Comparison of ENCODE assay signal across 12 mouse cellular contexts in the genomic region with DNA sequence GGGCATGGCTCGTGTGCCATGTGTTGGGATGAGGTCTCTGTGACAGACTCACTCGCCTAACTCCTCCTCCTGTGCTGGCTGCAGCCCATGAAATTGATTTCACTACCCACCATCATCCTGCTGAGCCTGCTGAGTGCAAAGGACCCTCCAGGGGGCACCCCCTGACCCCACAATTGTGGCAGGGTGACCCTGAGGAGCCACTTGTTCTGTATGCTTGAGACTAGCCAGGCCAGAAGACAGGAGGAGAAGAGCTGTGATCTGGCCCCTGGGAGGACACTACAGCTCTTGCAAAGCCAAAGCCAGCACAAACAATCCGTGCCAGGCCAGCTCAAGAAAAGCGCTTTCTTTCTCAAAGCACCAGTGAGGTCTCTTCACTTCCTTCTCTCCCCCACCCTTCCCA.
A peak's percentile ranks its signal among the peaks of the same experiment; 100 is the strongest.
DNase-seq lines count a peak whose midpoint lies in the region; ATAC-seq and TF ChIP-seq lines count a peak whose summit lies in the region.
"Had no signal": no experiment of that assay in that cellular context is flagged by ENCODE, and none has a peak within 500 bp of the region (broad histone marks: within the 10 kb centered on the region; RNA-seq: fewer than 3 reads in every experiment).

No protein-coding gene starts in this region.

- no peaks in the 10 kb centered on the region for H3K36me3 ChIP-seq in midbrain, postnatal 0 days (ENCODE audit: insufficient read depth, low read length)
- H3K36me3 ChIP-seq in midbrain, embryonic 11.5 days (ENCODE audit: control insufficient read depth, insufficient read depth, low read length) = no peaks in the 10 kb centered on the region
- no peaks in the 10 kb centered on the region for H3K36me3 ChIP-seq in embryonic facial prominence, embryonic 11.5 days (replicated peaks; ENCODE audit: control insufficient read depth, insufficient read depth, low read depth, low read length)
- no peaks in the 10 kb centered on the region for H3K36me3 ChIP-seq in heart, embryonic 10.5 days
- H3K36me3 ChIP-seq: lung, embryonic 15.5 days; neural tube, embryonic 15.5 days had no signal

- DNase-seq in gastrocnemius, adult 2 months = no peak
- no peak for DNase-seq in gastrocnemius, adult 8-10 months (ENCODE audit: low spot score in 2 of 2)
- DNase-seq in midbrain, postnatal 0 days (ENCODE audit: low spot score) = peak; percentile 11
- no peak for DNase-seq in midbrain, embryonic 11.5 days (ENCODE audit: low spot score, missing footprints)
- peak; percentile 2 for DNase-seq in embryonic facial prominence, embryonic 11.5 days (ENCODE audit: low spot score)
- DNase-seq in thymus, postnatal 25 days = peak; percentile 36
- no peak for DNase-seq in heart, embryonic 10.5 days (ENCODE audit: low spot score)
- no peak for DNase-seq in spleen, postnatal 14 days (ENCODE audit: low spot score in 2 of 2)
- DNase-seq: kidney, adult 2 months had no signal

- no peaks in the 10 kb centered on the region for H3K9me3 ChIP-seq in midbrain, postnatal 0 days (ENCODE audit: low read length)
- no peaks in the 10 kb centered on the region for H3K9me3 ChIP-seq in midbrain, embryonic 11.5 days (ENCODE audit: control insufficient read depth, low read length)
- H3K9me3 ChIP-seq in embryonic facial prominence, embryonic 11.5 days (replicated peaks; ENCODE audit: control insufficient read depth, low read length) = no peaks in the 10 kb centered on the region
- no peaks in the 10 kb centered on the region for H3K9me3 ChIP-seq in heart, embryonic 10.5 days
- H3K9me3 ChIP-seq: lung, embryonic 15.5 days; neural tube, embryonic 15.5 days had no signal

- intact Hi-C loops in gastrocnemius, adult 2 months (cut with DNase I) = no loop called here

- H3K27me3 ChIP-seq in midbrain, postnatal 0 days (ENCODE audit: insufficient read depth, low read length) = no peaks in the 10 kb centered on the region
- H3K27me3 ChIP-seq in midbrain, embryonic 11.5 days (ENCODE audit: control insufficient read depth, insufficient read depth, low read length) = no peaks in the 10 kb centered on the region
- no peaks in the 10 kb centered on the region for H3K27me3 ChIP-seq in embryonic facial prominence, embryonic 11.5 days (ENCODE audit: control insufficient read depth, insufficient read depth, low read length)
- H3K27me3 ChIP-seq in heart, embryonic 10.5 days (ENCODE audit: insufficient read depth, poor library complexity, severe bottlenecking) = 0 out of 2 replicates have a peak, but pooled peaks cover 2% of the 10 kb centered on the region
- H3K27me3 ChIP-seq: lung, embryonic 15.5 days; neural tube, embryonic 15.5 days had no signal

- H3K4me2 ChIP-seq in midbrain, postnatal 0 days (ENCODE audit: low read depth, low read length, poor library complexity, severe bottlenecking) = no peak overlapping the region
- no peak overlapping the region for H3K4me2 ChIP-seq in midbrain, embryonic 11.5 days
- H3K4me2 ChIP-seq in embryonic facial prominence, embryonic 11.5 days (ENCODE audit: low read depth, low read length) = no peak overlapping the region
- H3K4me2 ChIP-seq: lung, embryonic 15.5 days; neural tube, embryonic 15.5 days had no signal

- H3K9ac ChIP-seq in midbrain, postnatal 0 days (replicated peaks; ENCODE audit: low read length, poor library complexity, severe bottlenecking) = no peak overlapping the region
- no peak overlapping the region for H3K9ac ChIP-seq in midbrain, embryonic 11.5 days (ENCODE audit: low read length)
- H3K9ac ChIP-seq in embryonic facial prominence, embryonic 11.5 days (replicated peaks; ENCODE audit: low read length) = no peak overlapping the region
- H3K9ac ChIP-seq: lung, embryonic 15.5 days had no signal

- peak; percentile 16; the same call in 1 of the 2 replicates for TF ChIP-seq CTCF in gastrocnemius, adult 2 months (IDR thresholded peaks at IDR 0.05)
- TF ChIP-seq CTCF in midbrain, postnatal 0 days (IDR thresholded peaks at IDR 0.05) = no peak

- no peaks in the 10 kb centered on the region for H3K4me1 ChIP-seq in midbrain, postnatal 0 days (ENCODE audit: insufficient read depth, low read length)
- H3K4me1 ChIP-seq in midbrain, embryonic 11.5 days (ENCODE audit: control insufficient read depth, insufficient read depth, low read length) = peaks cover 8% of the 10 kb centered on the region
- no peaks in the 10 kb centered on the region; the same call in 1 of the 2 replicates for H3K4me1 ChIP-seq in embryonic facial prominence, embryonic 11.5 days (ENCODE audit: control insufficient read depth, insufficient read depth, low read length)
- peaks cover 20% of the 10 kb centered on the region for H3K4me1 ChIP-seq in heart, embryonic 10.5 days
- H3K4me1 ChIP-seq: lung, embryonic 15.5 days; neural tube, embryonic 15.5 days had no signal

- ATAC-seq in midbrain, postnatal 0 days (ENCODE audit: low FRiP score) = no peak
- no peak for ATAC-seq in midbrain, embryonic 11.5 days (ENCODE audit: low FRiP score)
- no peak for ATAC-seq in embryonic facial prominence, embryonic 11.5 days (replicated peaks; ENCODE audit: insufficient number of reproducible peaks, low FRiP score, low TSS enrichment, low read depth)
- ATAC-seq: midbrain, embryonic 16.5 days had no signal

- no peak overlapping the region for H3K4me3 ChIP-seq in gastrocnemius, adult 2 months
- no peak overlapping the region for H3K4me3 ChIP-seq in midbrain, postnatal 0 days (ENCODE audit: low read depth, low read length)
- no peak overlapping the region for H3K4me3 ChIP-seq in midbrain, embryonic 11.5 days (ENCODE audit: low read depth, low read length)
- H3K4me3 ChIP-seq in embryonic facial prominence, embryonic 11.5 days (ENCODE audit: low read depth, low read length) = no peak overlapping the region
- H3K4me3 ChIP-seq in heart, embryonic 10.5 days = no peak overlapping the region
- H3K4me3 ChIP-seq: lung, embryonic 15.5 days; neural tube, embryonic 15.5 days had no signal

- no peak overlapping the region for H3K27ac ChIP-seq in gastrocnemius, adult 2 months
- no peak overlapping the region for H3K27ac ChIP-seq in midbrain, postnatal 0 days (ENCODE audit: low read depth, low read length)
- H3K27ac ChIP-seq in midbrain, embryonic 11.5 days (ENCODE audit: low read depth, low read length) = no peak overlapping the region
- H3K27ac ChIP-seq in embryonic facial prominence, embryonic 11.5 days (replicated peaks; ENCODE audit: low read depth, low read length) = no peak overlapping the region
- no peak overlapping the region for H3K27ac ChIP-seq in heart, embryonic 10.5 days
- H3K27ac ChIP-seq: lung, embryonic 15.5 days; neural tube, embryonic 15.5 days had no signal

- 29% methylated on average over 4 of the region's 4 CpGs for WGBS in midbrain, postnatal 0 days
- WGBS in midbrain, embryonic 11.5 days = 40% methylated on average over 4 of the region's 4 CpGs
- 38% methylated on average over 4 of the region's 4 CpGs for WGBS in embryonic facial prominence, embryonic 11.5 days
- WGBS in heart, embryonic 10.5 days = 40% methylated on average over 4 of the region's 4 CpGs

Comparison
In these comparisons a context has a peak if more than half of its experiments do, and no peak if none do; other contexts are left out.
1. DNase-seq: peak in midbrain, postnatal 0 days (single experiment), embryonic facial prominence, embryonic 11.5 days (single experiment) and thymus, postnatal 25 days (single experiment); none in gastrocnemius, adult 2 months (single experiment), gastrocnemius, adult 8-10 months (0 of 2), midbrain, embryonic 11.5 days (single experiment), heart, embryonic 10.5 days (single experiment) and spleen, postnatal 14 days (0 of 2).